Mouse (Mus musculus) cerebellum, postnatal 25 days (tissue): ENCODE measurements at regions not wholly inside any gene's neighbourhood (a gene's known extent, or its start where the extent isn't known, plus 50 kb on each side); places are given as distances from the start of the nearest gene placed in this dataset.

Source experiments
- DNase-seq, 2 experiments: peaks; one replicate each; pipeline ENCODE4 v3.0.0; 2021; ENCODE audit warnings: mixed read lengths in 2 of 2

- DNase-seq = no peak
These were observed 348.4 kb downstream of the Speer2 start for GRCm38 (mm10) chr16:69515122-69515521.

DNA sequence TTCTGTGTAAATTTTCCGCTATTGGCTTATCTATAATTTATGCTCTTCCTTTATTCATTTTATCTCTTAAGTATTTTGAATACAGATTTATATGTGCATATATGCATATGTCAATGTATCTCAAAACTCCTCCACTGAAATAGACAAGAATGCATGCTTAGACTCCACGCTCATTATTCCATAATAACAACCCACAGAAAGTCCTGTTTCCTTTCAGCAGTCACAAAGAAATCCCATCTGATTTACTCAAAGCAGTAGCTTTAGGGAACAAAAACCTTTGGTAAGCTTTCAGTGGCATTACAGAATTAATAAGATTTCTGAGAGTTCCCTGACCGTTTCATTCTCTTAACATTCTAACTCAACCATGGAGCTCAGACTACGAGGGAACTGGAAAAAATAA lies 386.2 kb downstream of the Speer2 start:
- DNase-seq = no peak

- DNase-seq = peak; percentile 10 to 24
These were observed 394.3 kb downstream of the Speer2 start for GRCm38 (mm10) chr16:69469024-69469780.

DNA sequence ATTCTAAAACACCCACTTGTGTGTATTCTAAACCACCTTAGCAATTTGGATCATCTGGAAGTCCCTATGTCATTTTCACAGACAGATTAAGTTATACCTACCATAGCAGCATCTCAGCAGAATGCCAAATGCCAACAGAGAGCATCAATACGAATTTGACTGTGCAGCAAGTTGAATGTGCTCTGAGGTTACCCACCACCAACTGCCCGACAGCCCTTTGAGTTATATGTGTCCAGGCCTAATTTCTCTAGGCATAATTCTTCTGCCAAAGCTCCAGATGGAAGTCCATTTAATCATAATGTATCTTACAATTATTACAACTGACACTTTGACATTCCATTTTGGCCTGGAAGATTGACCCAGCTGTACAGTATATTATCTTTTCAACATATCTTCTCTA lies 404.4 kb downstream of the Speer2 start:
- DNase-seq = no peak

DNA sequence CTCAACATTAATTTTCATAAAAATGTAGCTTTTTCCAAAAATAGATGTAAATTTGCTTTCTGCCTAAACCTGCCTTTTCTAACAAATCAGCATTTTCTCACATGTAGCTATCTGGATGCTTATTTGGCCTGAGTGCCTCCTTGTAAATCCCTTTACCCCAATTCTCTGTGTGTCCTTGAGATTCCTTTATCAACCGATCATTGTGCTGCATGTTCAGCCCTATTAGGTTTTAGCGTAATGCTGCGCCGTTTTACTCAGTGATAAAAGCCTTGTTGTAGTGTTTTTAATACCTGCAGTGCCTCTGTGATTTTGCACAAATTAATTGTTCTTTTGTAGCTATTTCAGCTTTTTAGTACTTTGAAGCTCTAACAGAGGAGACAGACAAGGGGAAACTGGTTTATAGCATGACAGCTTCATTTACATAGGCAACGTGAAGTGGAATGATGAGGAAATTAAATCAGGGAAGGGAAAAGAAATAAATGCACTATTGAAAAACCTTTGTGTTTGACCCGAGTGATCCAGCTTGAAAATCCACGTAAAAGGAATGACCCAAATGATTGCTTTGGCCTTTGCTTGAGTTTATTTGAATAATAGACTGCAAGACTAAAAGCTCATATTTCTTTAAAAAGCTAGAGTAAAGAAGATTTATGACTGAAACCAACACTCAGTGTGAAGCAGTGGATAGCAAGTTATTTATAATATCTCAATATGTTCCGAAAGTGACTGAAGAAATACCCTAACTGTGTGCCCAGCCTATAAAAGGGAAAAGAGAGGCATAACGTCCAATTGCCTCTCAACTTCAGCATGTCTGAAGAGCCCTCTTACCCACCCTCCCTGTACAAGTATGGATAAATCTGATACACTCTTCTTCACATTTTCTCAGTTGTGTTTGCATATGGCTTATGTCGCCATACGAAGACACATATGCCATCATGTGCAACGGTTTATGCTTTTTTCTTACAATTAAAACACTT lies 438.6 kb downstream of the Speer2 start:
- DNase-seq = no peak
